Mouse (Mus musculus) stomach, postnatal 0 days (tissue): Measurements from ENCODE around the gene Pdcd1.

Experiments used
- CTCF ChIP-seq: IDR thresholded peaks from 2 replicates; pipeline ENCODE4 v1.5.1; 2016; ENCODE audit warnings: antibody characterized with exemption, low read depth, mild to moderate bottlenecking, moderate library complexity
- EP300 ChIP-seq: optimal IDR thresholded peaks from 2 replicates; pipeline ENCODE3; 2016; ENCODE audit warnings: antibody characterized with exemption

- TF ChIP-seq CTCF (no peak), EP300 (no peak)
Measured at GRCm38 (mm10) chr1:94085324-94086105, 33.2 kb upstream of the Pdcd1 start.
